Mouse (Mus musculus) heart, embryonic 14.5 days (tissue): Measurements from ENCODE around the gene Rpl23a. TPM values are rescaled to one million over a fixed set of nuclear protein-coding genes. Genes with fewer than 3 reads are reported as not detected.

Experiments used
- ATAC-seq: fragments of 200-750 bp; cut with Nextera tagmentation; 2 replicates; pipeline ENCODE4 v1.8.0; 2017; ENCODE audit warnings: low read depth, moderate TSS enrichment; ENCODE audit not compliant: insufficient number of reproducible peaks, insufficient read depth, low FRiP score
- H3K27ac ChIP-seq, 2 experiments: fragments of 200-500 bp in 1 of 2; fragments of 300-500 bp in 1 of 2; sonication (generic) in 1 of 2; replicated peaks in 1 of 2; 2 replicates each; pipeline ENCODE4 v1.5.1; 2012 to 2014; ENCODE audit warnings: low read depth in 2 of 2, low read length in 2 of 2, control low read depth in 1 of 2, mild to moderate bottlenecking in 1 of 2, mixed read lengths in 1 of 2; ENCODE audit not compliant: control insufficient read depth in 1 of 2, insufficient read depth in 1 of 2
- H3K27me3 ChIP-seq: fragments of 300-500 bp; sonication (generic); 2 replicates; pipeline ENCODE4 v1.6.1; 2014; ENCODE audit warnings: mild to moderate bottlenecking, low read length, control low read depth; ENCODE audit not compliant: control insufficient read depth, insufficient read depth
- H3K36me3 ChIP-seq: fragments of 300-500 bp; sonication (generic); 2 replicates; pipeline ENCODE4 v1.6.1; 2014; ENCODE audit warnings: mild to moderate bottlenecking, control low read depth, low read length, mixed read lengths; ENCODE audit not compliant: control insufficient read depth, insufficient read depth
- H3K4me1 ChIP-seq, 2 experiments: fragments of 200-500 bp in 1 of 2; fragments of 300-500 bp in 1 of 2; sonication (generic) in 1 of 2; 2 replicates each; pipeline ENCODE4 v1.6.1; 2012 to 2014; ENCODE audit warnings: low read length in 2 of 2, control low read depth in 1 of 2, mixed read lengths in 1 of 2; ENCODE audit not compliant: control insufficient read depth in 2 of 2, insufficient read depth in 2 of 2
- H3K4me2 ChIP-seq: fragments of 300-500 bp; sonication (generic); 2 replicates; pipeline ENCODE4 v1.6.1; 2014; ENCODE audit warnings: mild to moderate bottlenecking, low read length
- H3K4me3 ChIP-seq, 2 experiments: fragments of 200-500 bp in 1 of 2; fragments of 300-500 bp in 1 of 2; sonication (generic) in 1 of 2; 2 replicates each; pipeline ENCODE4 v1.5.1; 2012 to 2014; ENCODE audit warnings: low read length in 2 of 2, mild to moderate bottlenecking in 2 of 2, control low read depth in 1 of 2, low read depth in 1 of 2, moderate library complexity in 1 of 2; ENCODE audit not compliant: control insufficient read depth in 1 of 2, insufficient read depth in 1 of 2
- H3K9ac ChIP-seq: fragments of 300-500 bp; sonication (generic); 2 replicates; pipeline ENCODE4 v1.6.1; 2014; ENCODE audit warnings: mild to moderate bottlenecking, low read length
- H3K9me3 ChIP-seq: fragments of 300-500 bp; sonication (generic); 2 replicates; pipeline ENCODE4 v1.6.1; 2016; ENCODE audit warnings: low read length, control low read depth; ENCODE audit not compliant: control insufficient read depth
- WGBS: fragments of 180-500 bp; shearing (Covaris S2); extraction: QIAGEN DNeasy Blood & Tissue Kit; methylation state at CpG from one replicate; pipeline ENCODE4 v1.1.7; 2014; 5-methylcytosine and 5-hydroxymethylcytosine counted together
- polyA plus RNA-seq: library from polyadenylated mRNA; unstranded; fragments of >200 nt; fragmentation: Nextera tagmentation; extraction: Ambion mirVana; gene quantifications from 2 replicates; pipeline ENCODE4 v1.2.1, GENCODE M21; 2014

Gene Rpl23a
- polyA plus RNA-seq, 1 experiment from 2014 or later, result 1,084 TPM

DNA sequence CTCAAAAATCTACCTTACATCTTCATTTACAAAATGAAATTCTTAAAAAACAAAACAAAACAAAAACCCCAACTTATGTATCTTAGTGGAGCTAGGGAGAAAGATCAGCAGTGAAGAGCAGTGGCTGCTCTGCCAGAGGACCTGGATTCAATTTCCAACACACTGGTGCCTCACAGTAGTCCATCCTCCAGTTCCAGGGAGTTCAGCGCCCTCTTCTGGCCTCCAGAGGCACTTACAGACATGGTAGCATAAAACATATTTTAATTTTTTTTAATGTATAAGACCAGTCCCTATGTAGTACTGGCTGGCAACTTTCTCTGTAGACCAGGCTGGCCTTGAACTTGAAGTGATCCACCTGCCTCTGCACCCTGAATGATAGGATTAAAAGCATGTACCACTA is 32.2 kb downstream of the Rpl23a start:
- Histone ChIP-seq H3K27ac (no peak overlapping the region), H3K36me3 (peaks cover 95% of the 10 kb centered on the region), H3K9ac (no peak overlapping the region), H3K4me2 (no peak overlapping the region), H3K9me3 (no peaks in the 10 kb centered on the region), H3K27me3 (no peaks in the 10 kb centered on the region), H3K4me1 (peaks cover 0 to 8% of the 10 kb centered on the region in 2 experiments; a peak in 2 of 4 replicates), H3K4me3 (no peak overlapping the region)
- WGBS, result 29% methylated on average over 1 of the region's 1 CpGs
- no peak for ATAC-seq

DNA sequence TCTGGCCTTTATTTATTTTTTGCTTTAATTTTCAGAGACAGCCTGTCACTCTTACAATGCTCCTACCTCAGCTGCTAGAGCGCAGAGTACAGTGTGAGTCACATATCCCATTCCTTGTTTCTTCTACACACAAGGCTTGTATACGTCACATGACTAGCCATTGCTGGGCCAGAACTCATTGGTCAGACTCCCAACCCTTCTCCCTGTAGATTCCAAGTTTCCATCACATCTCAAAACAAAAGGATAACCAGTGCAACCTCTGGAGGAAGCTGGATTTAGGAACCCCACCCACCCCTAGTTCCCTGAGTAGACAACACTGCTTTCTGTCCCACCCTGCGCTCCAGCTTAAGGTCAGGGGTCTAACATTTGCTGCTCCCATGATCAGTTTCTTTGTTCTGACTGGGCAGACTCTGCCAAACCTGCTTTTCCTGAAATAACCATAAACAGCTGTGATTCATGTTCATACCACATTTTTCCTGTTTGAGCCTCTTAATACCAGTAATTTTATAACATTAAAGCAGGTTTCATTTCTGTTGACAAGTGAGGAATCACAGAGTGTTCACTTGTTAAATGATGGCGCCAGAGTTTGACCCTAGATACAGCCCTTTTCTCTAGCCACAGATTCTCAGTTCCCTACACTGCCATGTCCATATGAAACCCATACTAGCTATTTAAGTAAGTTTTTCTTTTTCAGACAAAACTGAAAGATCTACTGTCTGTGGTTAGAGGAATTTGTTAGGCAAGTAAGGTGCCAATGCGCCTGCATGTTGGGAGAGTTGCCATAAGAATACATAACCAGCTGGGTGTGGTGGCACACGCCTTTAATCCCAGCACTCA is 36.5 kb downstream of the Rpl23a start:
- H3K4me2 ChIP-seq, result no peak overlapping the region
- peaks cover 0 to under 1% of the 10 kb centered on the region in 2 experiments; a peak in 1 of 4 replicates for H3K4me1 ChIP-seq
- WGBS, result 92% methylated on average over 6 of the region's 6 CpGs
- ATAC-seq, result no peak
- no peaks in the 10 kb centered on the region for H3K27me3 ChIP-seq
- no peaks in the 10 kb centered on the region for H3K9me3 ChIP-seq
- H3K9ac ChIP-seq, result no peak overlapping the region
- peaks cover 87% of the 10 kb centered on the region for H3K36me3 ChIP-seq
- no peak overlapping the region for H3K27ac ChIP-seq
- no peak overlapping the region for H3K4me3 ChIP-seq

DNA sequence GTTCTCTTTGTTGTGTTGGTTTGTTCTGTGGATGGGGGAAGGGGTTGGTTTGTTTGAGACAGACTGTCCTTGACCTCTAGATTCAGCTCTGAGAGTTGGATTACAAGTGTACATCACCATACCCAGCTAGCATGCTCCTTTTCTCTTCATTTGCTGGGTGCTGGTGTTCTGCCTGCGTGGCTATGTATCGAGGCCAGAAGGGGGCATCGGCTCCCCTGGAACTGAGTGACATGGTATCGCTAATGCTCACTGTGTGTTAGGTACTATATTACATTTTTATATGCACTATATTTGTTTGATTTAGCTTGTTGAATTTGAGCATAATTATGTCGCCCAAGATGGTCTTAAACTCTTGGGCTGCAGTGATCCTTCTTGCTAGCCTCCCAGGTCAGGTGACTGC is 37.2 kb downstream of the Rpl23a start:
- H3K4me3 ChIP-seq, result no peak overlapping the region
- H3K36me3 ChIP-seq, result peaks cover 80% of the 10 kb centered on the region
- no peaks in the 10 kb centered on the region for H3K9me3 ChIP-seq
- no peak overlapping the region for H3K4me2 ChIP-seq
- no peaks in the 10 kb centered on the region for H3K27me3 ChIP-seq
- H3K4me1 ChIP-seq, result peaks cover 0 to 3% of the 10 kb centered on the region in 2 experiments; a peak in 1 of 4 replicates
- H3K9ac ChIP-seq, result no peak overlapping the region
- H3K27ac ChIP-seq, result no peak overlapping the region
- WGBS, result 93% methylated on average over 5 of the region's 5 CpGs
- ATAC-seq, result no peak

DNA sequence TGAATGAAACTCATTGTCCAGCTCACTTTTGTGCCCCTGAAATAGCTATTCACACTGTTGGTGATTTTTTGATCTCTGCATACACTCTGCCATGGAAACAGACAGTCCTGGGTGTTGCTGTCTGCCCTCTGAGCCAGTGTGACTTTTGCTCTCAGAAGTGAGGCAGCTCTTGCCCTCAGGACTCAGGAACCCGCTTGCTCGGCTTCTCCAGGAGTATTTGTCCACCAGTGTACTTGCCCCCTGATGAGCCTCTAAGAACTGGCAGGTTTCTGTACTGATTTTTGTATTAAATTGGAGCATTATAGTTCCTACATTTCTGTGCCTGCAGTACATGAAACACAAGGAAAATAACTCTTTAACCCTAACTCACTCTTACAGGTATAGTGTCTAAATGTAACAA is 39.9 kb downstream of the Rpl23a start:
- Histone ChIP-seq H3K36me3 (peaks cover 56% of the 10 kb centered on the region), H3K27me3 (no peaks in the 10 kb centered on the region), H3K27ac (no peak overlapping the region), H3K9ac (no peak overlapping the region), H3K4me3 (no peak overlapping the region), H3K4me1 (peaks cover 0 to 16% of the 10 kb centered on the region in 2 experiments; a peak in 2 of 4 replicates), H3K4me2 (no peak overlapping the region), H3K9me3 (no peaks in the 10 kb centered on the region)
- ATAC-seq, result no peak
- WGBS, result 93% methylated on average over 2 of the region's 2 CpGs

DNA sequence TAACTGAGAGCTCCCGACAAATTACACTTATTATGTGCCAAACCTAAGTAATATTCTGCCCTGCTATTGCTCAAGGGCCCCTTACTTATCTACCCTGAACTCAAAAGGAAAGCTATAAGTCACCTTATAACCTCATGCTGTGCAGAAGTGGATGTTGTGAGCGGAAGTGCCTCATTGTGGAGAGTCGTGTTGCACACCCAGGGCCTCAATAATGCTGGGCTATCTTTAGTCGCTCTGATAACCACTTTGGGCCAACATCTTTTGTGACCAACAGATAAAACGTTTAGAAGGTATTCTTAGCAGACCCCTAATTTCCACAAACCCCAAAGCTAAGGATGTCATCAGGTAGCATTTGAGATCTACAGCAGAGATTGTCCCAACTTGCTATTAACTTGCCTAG is 42.7 kb downstream of the Rpl23a start:
- Histone ChIP-seq H3K9ac (no peak overlapping the region), H3K9me3 (no peaks in the 10 kb centered on the region), H3K4me1 (peaks cover 2 to 29% of the 10 kb centered on the region in 2 experiments; a peak in 3 of 4 replicates), H3K4me2 (peak overlapping the region; percentile 3; the same call in 1 of the 2 replicates), H3K36me3 (peaks cover 29% of the 10 kb centered on the region), H3K4me3 (no peak overlapping the region), H3K27me3 (no peaks in the 10 kb centered on the region), H3K27ac (no peak overlapping the region; a peak in 1 of 4 replicates)
- no peak for ATAC-seq
- 25% methylated on average over 5 of the region's 5 CpGs for WGBS

DNA sequence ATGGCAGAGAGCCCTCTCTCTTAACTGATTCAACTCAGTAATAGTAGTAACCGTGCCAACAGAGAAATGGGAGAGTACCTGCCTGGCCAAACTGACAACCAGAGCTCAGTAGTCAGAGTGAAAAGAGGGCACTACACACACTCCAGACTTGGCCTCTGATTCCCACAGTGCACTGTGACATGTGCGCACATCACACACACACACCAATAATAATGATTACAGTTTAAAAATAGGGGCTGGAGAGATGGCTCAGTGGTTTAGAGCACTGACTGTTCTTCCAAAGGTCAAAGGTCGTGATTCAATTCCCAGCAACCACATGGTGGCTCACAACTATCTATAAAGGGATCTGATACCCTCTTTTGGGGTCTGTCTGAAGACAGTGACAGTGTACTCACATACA is 45.4 kb downstream of the Rpl23a start:
- ATAC-seq, result no peak
- Histone ChIP-seq H3K4me3 (no peak overlapping the region), H3K27me3 (no peaks in the 10 kb centered on the region), H3K27ac (peak overlapping the region; percentile 13 to 64; a peak in 2 of 4 replicates), H3K36me3 (peaks cover 3% of the 10 kb centered on the region), H3K4me1 (peaks cover 5 to 35% of the 10 kb centered on the region in 2 experiments; a peak in 3 of 4 replicates), H3K9me3 (no peaks in the 10 kb centered on the region), H3K9ac (no peak overlapping the region), H3K4me2 (no peak overlapping the region)
- WGBS, result 77% methylated on average over 3 of the region's 3 CpGs

DNA sequence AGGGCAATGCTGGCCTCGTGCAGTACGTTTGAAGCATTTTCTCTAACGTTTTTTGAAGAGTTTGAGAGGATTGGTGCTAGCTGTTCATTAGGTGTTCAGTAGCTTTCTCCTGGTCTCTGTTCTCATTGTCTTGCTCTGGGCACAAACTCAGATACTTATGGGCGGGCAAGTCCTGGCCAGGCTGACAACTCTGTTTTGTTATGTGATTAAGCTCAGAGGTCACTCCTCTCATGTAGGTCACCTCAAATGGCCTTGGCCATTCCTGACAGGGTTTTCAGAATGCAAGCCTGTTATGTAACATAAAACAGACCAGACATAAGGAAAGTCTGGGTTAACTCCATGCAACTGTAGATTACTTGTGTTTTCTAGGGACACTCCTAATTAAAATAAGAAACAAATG is 45.8 kb downstream of the Rpl23a start:
- Histone ChIP-seq H3K9me3 (no peaks in the 10 kb centered on the region), H3K9ac (no peak overlapping the region), H3K4me2 (no peak overlapping the region), H3K36me3 (no peaks in the 10 kb centered on the region), H3K27me3 (no peaks in the 10 kb centered on the region), H3K4me3 (no peak overlapping the region), H3K4me1 (peaks cover 7 to 40% of the 10 kb centered on the region in 2 experiments), H3K27ac (peak overlapping the region; percentile 3 to 64; a peak in 2 of 4 replicates)
- no peak for ATAC-seq
- WGBS, result 57% methylated on average over 4 of the region's 4 CpGs
